Mouse (Mus musculus) common myeloid progenitor, adult 5-6 weeks (primary cell): ENCODE data around the gene Stx17. TPM values are rescaled to one million over a fixed set of nuclear protein-coding genes. Genes with fewer than 3 reads are reported as not detected.

ENCODE experiments used
- ATAC-seq: replicated peaks from 2 replicates; pipeline ENCODE4 v1.8.0; 2016; ENCODE audit warnings: low read depth, mild to moderate bottlenecking, moderate TSS enrichment, inconsistent platforms; ENCODE audit not compliant: poor library complexity, severe bottlenecking
- total RNA-seq: library from RNA; stranded (forward); fragments of 200-1000, 187-1606 nt; gene quantifications from 2 replicates; pipeline ENCODE4 v1.2.3, GENCODE M21; 2017

The Stx17 gene
- 30.3 and 34.4 TPM in 2 replicates for total RNA-seq

DNA sequence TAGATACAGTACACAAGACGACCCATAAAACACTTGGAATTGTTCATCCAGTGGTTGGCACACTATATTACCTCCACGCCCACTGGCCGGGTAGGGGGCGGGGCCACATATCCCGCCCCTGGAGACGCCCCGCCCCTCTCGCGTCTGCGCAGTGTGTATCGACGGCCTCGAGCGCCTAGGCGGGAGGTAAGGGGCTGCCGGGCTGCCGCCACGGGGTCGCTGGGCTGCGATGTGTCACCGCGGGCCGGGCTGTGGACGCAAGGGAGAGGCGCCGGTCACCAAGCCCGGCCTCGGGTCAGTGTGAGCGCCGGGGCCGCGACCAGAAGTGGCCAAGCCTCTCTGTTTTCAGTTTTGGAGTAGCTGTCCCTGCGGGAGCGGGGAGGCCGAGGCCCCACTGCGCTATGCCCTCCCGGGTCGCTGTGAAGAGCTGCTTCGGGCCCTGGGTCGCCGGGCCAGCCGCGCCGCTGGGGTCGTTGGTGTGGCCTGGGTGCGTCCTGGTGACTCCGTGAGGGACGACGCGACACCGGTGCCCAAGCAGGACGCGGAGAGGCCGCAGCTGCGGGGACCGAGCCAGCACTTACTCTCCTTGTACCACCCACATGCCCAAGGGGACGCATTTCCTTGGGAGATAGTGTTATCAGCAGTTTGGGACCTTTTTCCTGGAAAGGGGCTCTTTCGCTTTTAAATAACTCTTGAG, at the start of gene Stx17:
Gene Stx17, plus strand, starts transcription at position 143 of the 697 bp plus-strand sequence.
- peak; percentile 97 for ATAC-seq

GRCm38 (mm10) chr4:48076693-48077471, 47.8 kb upstream of the Stx17 start:
- peak; percentile 69 for ATAC-seq

- ATAC-seq: no peak
These were observed 46.5 kb upstream of the Stx17 start for GRCm38 (mm10) chr4:48078213-48078612.

GRCm38 (mm10) chr4:48079285-48080039, 45.3 kb upstream of the Stx17 start:
- no peak for ATAC-seq

DNA sequence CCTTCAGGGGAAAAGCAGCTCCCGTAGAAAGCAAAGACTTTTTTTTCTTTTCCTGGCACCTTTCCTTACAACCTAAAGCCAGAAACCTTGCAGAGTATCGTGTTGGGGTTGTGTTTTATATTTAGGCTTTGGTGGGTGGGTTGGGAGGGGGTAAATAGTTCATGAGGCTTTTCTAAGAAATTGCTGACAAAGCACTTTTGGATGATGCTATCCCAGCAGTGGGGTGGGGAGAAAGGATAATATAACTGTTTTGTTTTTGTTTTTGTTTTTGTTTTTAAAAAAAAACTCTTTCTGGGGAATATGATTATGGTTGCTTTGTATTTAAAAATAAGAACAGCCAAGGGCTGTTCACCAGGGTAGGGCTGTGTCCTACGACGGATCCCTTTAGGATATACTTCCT, 41.3 kb upstream of the Stx17 start:
- ATAC-seq: no peak

DNA sequence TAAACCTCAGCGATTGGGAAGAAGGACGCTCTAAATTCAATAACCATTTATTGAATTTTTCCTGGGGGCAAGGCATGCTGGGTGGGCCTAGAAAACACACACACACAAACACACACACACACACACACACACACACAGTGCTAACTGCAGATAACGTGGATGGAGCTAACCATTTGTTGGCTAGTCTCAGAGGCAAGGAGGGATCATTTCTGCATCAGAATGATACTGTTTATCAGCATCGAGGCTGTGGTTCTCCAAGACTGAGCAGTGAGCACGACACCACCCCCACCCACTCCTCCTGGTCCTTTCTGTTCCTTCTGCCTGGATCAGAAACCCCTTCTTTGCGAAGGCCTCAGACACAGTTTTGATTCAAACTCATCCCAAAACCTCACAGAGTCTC, 38.1 kb upstream of the Stx17 start:
- ATAC-seq: no peak; the same call in 1 of the 2 replicates

- ATAC-seq: no peak
These were observed 37.2 kb upstream of the Stx17 start for GRCm38 (mm10) chr4:48087497-48087896.

GRCm38 (mm10) chr4:48093221-48093620, 31.5 kb upstream of the Stx17 start:
- no peak for ATAC-seq

- no peak for ATAC-seq
These were observed 24.5 kb upstream of the Stx17 start for GRCm38 (mm10) chr4:48100217-48100616.

DNA sequence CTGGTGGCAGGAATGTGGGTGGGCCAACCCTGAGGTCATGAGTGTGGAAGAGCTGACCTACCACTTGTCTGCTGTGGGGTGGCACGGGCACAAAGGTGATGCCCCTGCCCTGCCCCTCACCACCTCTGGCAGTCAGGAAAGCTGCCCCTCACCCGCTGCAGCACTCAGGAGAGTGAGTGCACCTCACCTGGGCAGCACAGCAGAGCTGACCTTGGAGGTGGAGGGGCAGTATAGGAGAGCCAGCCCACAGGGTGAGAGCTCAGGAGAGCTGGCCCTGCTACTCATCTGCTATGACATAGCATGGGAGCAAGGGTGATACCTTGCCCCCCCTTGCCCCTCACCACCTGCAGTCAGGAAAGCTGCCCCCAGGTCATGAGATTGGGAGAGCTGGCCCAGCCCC, 22.7 kb upstream of the Stx17 start:
- ATAC-seq: no peak

DNA sequence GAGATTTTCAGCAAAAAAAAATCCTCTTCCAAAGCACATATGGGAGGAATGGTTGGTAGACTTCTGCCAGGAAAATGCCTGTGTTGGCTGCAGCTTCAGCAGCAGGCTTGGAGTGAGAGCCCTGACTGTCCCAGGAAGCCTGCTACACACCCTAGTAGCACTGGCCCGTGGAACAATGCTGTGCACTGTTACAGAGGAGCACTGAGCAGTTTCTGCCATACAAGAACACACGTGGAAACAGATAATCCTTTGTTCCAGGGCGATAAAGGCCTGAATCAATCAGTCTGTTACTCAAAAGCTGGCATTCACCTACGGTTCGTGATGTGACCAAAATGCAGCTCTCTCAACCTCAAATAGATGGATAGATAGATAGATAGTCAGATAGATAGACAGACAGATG, 19.3 kb upstream of the Stx17 start:
- ATAC-seq: no peak

GRCm38 (mm10) chr4:48107086-48107485, 17.6 kb upstream of the Stx17 start:
- no peak for ATAC-seq

GRCm38 (mm10) chr4:48108591-48108990, 16.1 kb upstream of the Stx17 start:
- peak; percentile 56 for ATAC-seq

DNA sequence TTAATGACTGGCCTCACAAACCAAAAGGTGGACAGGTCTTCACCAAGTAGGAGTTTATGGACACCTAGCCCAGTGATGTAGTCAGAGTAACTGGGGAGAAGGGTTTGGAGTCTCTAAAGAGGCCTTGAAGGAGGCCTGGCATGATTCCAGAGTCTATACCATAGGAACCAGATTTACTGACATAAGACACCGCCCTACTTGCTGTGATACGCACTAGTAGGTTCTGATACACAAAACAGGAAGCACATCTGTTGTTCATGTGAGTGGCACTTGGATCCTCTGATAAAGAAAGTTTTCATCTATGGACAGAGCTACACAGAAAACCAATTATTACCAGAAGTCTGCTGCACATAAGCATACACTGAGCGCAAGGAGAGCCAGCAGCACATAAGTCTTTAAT, 14.4 kb upstream of the Stx17 start:
- ATAC-seq: no peak

DNA sequence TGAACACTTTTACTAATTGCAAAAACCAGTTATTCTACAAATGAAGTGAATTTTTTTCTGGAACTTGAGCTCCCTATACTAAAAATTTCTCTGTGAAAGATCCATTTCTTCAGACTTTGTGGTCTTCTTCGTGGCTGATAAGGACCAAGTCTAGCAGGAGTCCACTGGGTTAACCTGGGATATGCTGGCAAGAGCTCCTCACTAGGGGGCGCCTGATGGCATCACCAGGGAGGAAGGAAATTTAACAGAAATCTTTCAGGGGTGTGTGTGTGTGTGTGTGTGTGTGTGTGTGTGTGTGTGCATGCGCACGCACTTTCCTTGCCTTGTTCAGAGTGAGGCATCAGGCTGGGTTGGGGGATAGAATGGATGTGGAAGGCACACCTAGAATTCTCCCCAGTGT, 8.5 kb upstream of the Stx17 start:
- peak; percentile 72 for ATAC-seq

DNA sequence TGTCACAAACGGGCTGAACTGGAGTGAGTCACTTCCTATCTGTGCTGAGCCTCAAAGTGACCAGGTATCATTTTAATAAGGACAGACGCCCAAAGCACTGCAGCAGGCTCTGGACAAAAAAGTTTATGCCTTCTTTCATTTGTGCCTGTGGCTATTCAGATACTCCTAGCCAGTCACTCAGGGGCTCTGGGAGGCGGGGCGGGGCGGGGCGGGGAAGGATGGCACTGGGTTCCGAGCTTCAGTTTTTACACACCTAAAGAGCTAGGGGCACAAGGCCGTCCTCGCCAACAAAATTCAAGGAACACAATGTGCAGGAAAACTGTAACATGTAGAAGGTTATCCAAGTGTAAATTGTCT, 321 bp upstream of the Stx17 start:
- ATAC-seq: peak; percentile 70

DNA sequence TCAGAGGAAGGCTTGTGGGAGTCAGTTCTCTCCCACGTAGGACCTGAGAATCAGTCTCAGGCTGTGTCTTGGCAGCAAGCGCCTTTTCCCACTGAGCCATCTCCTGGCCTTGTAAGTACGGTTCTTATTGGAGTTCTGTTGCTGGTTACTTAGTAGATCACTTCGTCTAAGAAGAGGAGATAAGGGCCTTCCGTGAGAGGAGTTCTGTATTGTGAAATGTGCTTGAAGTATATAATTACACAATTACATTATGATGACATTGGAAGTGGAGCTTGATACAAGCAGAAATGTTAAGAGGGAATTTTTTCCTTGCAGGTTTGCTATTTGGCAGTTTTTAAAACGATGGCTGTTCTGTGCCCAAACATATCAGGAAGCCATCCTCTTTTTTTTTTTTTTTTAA, 5.6 kb downstream of the Stx17 start:
- no peak for ATAC-seq

DNA sequence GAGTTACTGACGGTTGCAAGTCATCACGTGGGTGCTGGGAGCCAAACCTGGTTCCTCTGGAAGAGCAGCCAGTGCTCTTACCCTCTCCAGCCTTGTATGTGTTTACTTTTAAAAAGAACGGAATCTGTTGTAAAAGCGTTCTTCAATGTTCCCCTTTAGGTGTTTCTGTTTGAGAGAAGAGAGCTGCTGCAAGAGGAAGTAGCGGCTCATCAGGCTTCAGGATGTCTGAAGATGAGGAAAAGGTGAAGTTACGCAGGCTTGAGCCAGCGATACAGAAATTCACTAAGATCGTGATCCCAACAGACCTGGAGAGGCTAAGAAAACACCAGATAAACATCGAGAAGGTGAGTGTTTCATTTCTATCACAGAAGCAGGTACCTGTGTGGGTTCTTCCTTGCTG, 6.9 kb downstream of the Stx17 start:
- ATAC-seq: no peak

- ATAC-seq: no peak
These were observed 8.0 kb downstream of the Stx17 start for GRCm38 (mm10) chr4:48132721-48133120.

DNA sequence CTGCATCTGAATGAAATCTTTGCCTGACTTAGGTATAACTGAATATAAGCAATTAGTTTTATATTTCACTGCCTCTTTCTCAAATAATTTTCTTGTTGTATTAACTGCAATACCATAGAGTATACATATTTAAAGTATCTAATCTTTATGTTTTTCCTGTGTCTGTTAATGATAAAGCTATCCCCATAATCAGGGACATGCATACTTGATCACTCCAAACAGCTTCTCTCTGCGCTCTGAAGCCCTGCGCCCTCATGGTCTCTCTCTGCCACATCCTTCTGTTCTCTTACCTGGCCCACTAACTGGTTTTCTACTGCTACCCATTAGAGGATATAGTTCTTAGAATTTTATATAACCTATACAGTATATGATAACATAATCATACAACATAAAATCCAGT, 24.8 kb downstream of the Stx17 start:
- ATAC-seq: no peak

DNA sequence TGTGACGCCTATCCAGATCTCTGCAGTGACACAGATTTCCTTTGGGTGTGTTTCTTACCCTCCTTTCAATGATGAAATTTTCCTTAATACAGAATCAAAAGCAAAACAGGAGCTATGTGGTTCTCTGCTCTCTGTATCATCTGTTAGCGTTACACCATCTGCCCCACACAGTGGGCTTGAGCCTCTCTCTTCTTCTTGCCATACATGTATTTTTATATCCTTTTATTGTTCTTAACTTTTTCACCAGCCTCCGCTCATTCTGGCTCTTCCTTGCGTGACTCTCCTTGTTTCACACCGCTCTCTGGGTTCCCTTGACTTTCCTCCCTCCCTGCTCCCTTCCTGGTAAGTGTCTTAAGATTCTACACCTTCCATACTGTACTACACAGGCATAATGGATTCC, 28.5 kb downstream of the Stx17 start:
- no peak for ATAC-seq
